Mouse (Mus musculus): ENCODE measurements around the gene Pphln1. TPM values are rescaled to one million over a fixed set of nuclear protein-coding genes. Genes with fewer than 3 reads are reported as not detected.

Pphln1 gene
- 25.3 TPM for polyA plus RNA-seq (2014; fragmentation: Illumina TruSeq; extraction: RNeasy Lipid Tissue Mini Kit (QIAGEN cat#74804); ENCODE audit: low read depth, low replicate concordance)

DNA sequence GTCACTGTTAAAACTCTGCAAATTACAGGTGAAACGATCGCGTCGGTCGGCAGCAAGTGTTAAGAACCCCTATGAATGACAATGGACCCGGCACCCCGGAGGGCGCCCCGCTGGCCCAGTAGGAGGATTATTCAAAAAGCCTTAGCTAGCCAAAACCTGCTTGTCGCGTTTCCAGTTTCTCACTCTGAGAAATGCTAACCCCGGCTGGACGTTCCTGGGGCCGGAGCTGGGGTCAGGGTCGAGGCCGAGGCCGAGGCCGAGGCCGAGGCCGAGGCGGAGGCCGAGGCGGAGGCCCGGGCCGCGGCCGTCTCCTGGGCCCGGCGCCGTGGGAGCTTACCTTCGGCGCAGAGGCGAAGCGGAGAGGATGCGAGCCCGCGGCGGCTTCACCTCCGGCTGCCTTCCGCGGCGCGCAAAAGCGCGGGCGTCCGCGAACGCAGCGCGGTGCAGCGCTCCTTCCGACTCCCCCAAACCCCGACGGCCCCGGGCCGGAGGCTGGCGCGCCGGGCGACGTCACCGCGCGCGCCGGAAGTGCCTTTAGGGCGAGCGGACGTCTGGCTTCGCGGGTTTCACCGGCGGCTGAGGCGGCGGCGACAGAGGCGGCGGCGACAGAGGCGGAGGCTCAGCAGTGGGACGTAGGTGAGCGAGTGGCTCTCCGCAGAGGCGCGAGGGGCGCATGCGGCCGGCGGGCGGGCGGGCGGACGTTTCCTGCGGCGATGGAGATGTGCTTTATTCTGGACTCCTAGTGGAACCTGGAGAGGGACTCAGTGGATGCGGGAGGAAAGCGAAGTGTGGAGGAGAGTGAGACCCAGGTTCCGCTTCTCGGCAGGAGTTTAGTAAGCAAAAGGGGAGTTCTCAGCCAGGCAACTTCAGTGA is at the start of gene Pphln1, which contains the start of gene Zcrb1:
TSS of gene Pphln1 (plus strand) at position 525 of the 873 bp plus-strand sequence.
TSS of gene Zcrb1 (minus strand) at position 509 of the 873 bp plus-strand sequence.

Other genes with a start within 250 kb of the Pphln1 start
- gene Gxylt1, start 123.2 kb upstream of the Pphln1 start, polyA plus RNA-seq (2014; fragmentation: Illumina TruSeq; extraction: RNeasy Lipid Tissue Mini Kit (QIAGEN cat#74804); ENCODE audit: low read depth, low replicate concordance) = 9.6 TPM
- gene Yaf2, start 61.4 kb upstream of the Pphln1 start, polyA plus RNA-seq (2014; fragmentation: Illumina TruSeq; extraction: RNeasy Lipid Tissue Mini Kit (QIAGEN cat#74804); ENCODE audit: low read depth, low replicate concordance) = 27.4 TPM
- gene Zcrb1, start within 50 bp of the Pphln1 start, polyA plus RNA-seq (2014; fragmentation: Illumina TruSeq; extraction: RNeasy Lipid Tissue Mini Kit (QIAGEN cat#74804); ENCODE audit: low read depth, low replicate concordance) = 107 TPM
- gene Prickle1, start 197.5 kb downstream of the Pphln1 start, polyA plus RNA-seq (2014; fragmentation: Illumina TruSeq; extraction: RNeasy Lipid Tissue Mini Kit (QIAGEN cat#74804); ENCODE audit: low read depth, low replicate concordance) = 10.0 TPM

Measured in adipose tissue, adult 10 weeks (tissue).